Mouse (Mus musculus) ES-Bruce4 (cell line): ENCODE data around the gene Abracl. TPM values are rescaled to one million over a fixed set of nuclear protein-coding genes. Genes with fewer than 3 reads are reported as not detected.

ENCODE experiments used
- H3K27ac ChIP-seq: 2 replicates; pipeline ENCODE4 v1.5.1; 2012; ENCODE audit warnings: low read length, inconsistent platforms; ENCODE audit not compliant: insufficient read depth
- H3K27me3 ChIP-seq: 2 replicates; pipeline ENCODE4 v1.6.1; 2012; ENCODE audit warnings: mild to moderate bottlenecking, low read length, inconsistent platforms; ENCODE audit not compliant: control insufficient read depth, poor library complexity, insufficient read depth, severe bottlenecking
- H3K36me3 ChIP-seq: 2 replicates; pipeline ENCODE4 v1.6.1; 2012; ENCODE audit warnings: inconsistent platforms, mild to moderate bottlenecking, low read length, moderate library complexity; ENCODE audit not compliant: control insufficient read depth, poor library complexity, insufficient read depth, severe bottlenecking
- H3K4me1 ChIP-seq: one replicate; pipeline ENCODE4 v1.8.1; 2011; ENCODE audit warnings: low read length; ENCODE audit not compliant: control insufficient read depth, insufficient read depth
- H3K4me3 ChIP-seq: 2 replicates; pipeline ENCODE4 v1.5.1; 2011; ENCODE audit warnings: low read depth, mild to moderate bottlenecking, low read length
- H3K9ac ChIP-seq: 2 replicates; pipeline ENCODE4 v1.6.1; 2012; ENCODE audit warnings: low read depth, mild to moderate bottlenecking, inconsistent platforms; ENCODE audit not compliant: poor library complexity, severe bottlenecking
- H3K9me3 ChIP-seq: replicated peaks from 2 replicates; pipeline ENCODE4 v1.6.1; 2012; ENCODE audit warnings: mild to moderate bottlenecking, low read length, inconsistent platforms; ENCODE audit not compliant: control insufficient read depth, poor library complexity, insufficient read depth, severe bottlenecking
- CTCF ChIP-seq: IDR thresholded peaks from one replicate; pipeline ENCODE4 v1.8.1; 2011; ENCODE audit warnings: low read depth, low read length
- EP300 ChIP-seq: IDR thresholded peaks from 2 replicates; pipeline ENCODE4 v1.6.1; 2011; ENCODE audit warnings: low read depth, low read length; ENCODE audit not compliant: insufficient read depth
- POLR2A ChIP-seq: IDR thresholded peaks from one replicate; pipeline ENCODE4 v1.8.1; 2011; ENCODE audit warnings: low read length; ENCODE audit not compliant: insufficient read depth
- polyA plus RNA-seq: library from polyadenylated mRNA; stranded (reverse); fragments of >200 nt; gene quantifications from 2 replicates; pipeline ENCODE4 v1.2.4, GENCODE M21; 2011; ENCODE audit warnings: low read depth; ENCODE audit not compliant: missing spikeins, insufficient read depth, insufficient read length

The Abracl gene
- polyA plus RNA-seq, 1 experiment, result 58.5 TPM

DNA sequence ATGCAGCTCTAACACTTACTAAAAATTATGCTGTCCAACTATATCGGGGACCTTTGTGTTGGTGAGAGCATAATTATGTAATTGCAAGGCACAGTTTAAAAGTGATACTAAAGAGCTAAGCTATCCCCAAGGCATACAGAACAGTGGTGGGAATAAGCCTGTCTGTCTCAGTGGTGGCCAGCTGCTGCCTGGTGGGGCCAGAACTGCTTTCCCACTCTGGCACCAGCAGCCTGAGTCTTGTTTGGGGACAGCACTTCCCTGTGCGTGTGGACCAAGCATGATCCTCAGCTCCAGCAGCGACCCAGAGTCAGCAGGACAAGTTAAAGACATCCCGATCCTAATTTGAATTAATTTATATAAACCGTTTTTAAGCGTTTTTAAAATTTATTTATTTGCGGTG, 2.6 kb downstream of the Abracl start:
- H3K9me3 ChIP-seq, result peaks cover 11% of the 10 kb centered on the region
- no peak overlapping the region for H3K4me3 ChIP-seq
- TF ChIP-seq POLR2A (no peak), CTCF (no peak), EP300 (no peak)
- H3K4me1 ChIP-seq, result no peaks in the 10 kb centered on the region
- H3K27me3 ChIP-seq, result no peaks in the 10 kb centered on the region
- no peaks in the 10 kb centered on the region for H3K36me3 ChIP-seq
- H3K9ac ChIP-seq, result no peak overlapping the region
- H3K27ac ChIP-seq, result no peak overlapping the region

DNA sequence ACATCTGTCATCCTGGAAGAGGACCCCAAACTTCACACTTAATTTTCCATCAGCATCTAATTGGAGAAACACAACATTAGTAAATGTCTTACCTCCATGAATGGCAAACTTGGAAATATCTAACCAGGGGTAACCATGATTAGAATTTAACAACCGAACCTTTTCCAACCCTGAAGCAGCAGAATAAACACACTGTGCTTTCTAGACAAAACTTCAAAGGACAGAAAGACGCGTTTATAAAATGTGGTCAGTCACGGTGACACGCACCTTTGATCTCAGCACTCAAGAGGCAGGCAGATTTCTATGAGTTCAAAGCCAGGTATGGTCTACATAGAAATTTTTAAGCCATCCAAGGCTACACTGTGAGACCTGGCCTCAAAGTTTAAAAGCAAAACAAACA, 11.3 kb downstream of the Abracl start:
- Histone ChIP-seq H3K27ac (no peak overlapping the region), H3K9ac (no peak overlapping the region), H3K9me3 (no peaks in the 10 kb centered on the region), H3K36me3 (no peaks in the 10 kb centered on the region), H3K27me3 (no peaks in the 10 kb centered on the region), H3K4me3 (no peak overlapping the region), H3K4me1 (no peaks in the 10 kb centered on the region)
- TF ChIP-seq EP300 (no peak), CTCF (no peak), POLR2A (no peak)

DNA sequence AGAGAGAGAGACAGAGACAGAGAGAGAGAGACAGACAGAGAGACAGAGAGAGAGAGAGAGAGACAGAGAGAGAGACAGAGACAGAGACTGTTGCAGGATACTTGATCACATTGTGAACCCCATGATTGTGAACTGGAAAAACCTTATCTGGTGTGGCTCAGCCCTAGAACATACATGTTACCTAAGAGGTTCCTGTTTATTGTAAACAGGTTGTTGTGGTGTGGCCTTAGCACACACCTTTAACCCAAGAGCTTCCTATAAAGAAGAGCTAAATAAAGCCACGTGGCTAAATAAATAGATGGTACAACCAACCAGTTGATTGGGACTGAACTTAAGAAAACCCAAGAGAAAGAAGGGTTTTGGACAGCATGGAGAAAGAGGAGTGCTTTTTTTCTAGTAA, 13.3 kb downstream of the Abracl start:
- H3K4me1 ChIP-seq, result no peaks in the 10 kb centered on the region
- no peak overlapping the region for H3K9ac ChIP-seq
- H3K9me3 ChIP-seq, result no peaks in the 10 kb centered on the region
- H3K27ac ChIP-seq, result no peak overlapping the region
- TF ChIP-seq CTCF (no peak), POLR2A (no peak), EP300 (no peak)
- no peaks in the 10 kb centered on the region for H3K27me3 ChIP-seq
- no peaks in the 10 kb centered on the region for H3K36me3 ChIP-seq
- no peak overlapping the region for H3K4me3 ChIP-seq

DNA sequence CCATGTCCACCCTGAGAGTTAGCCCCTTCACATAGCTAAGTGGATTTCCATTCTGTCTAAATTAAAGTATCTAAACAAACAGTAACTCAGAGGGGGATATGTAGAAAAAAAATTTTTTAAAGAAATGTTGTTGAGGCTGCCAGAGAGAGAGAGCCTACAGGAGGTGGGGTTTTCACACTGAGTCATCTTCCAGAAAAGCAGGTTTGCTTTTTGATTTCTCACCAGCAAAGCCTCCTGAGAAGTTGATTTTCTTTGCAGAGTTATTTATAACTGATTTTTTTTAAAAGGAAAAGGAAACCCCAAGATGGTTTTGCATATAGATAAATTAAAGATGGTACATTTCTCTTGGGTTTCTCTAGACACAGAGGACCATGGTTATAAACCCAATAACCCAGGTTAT, 15.0 kb downstream of the Abracl start:
- Histone ChIP-seq H3K36me3 (no peaks in the 10 kb centered on the region), H3K9me3 (no peaks in the 10 kb centered on the region), H3K4me3 (no peak overlapping the region), H3K27ac (no peak overlapping the region), H3K4me1 (peaks cover 2% of the 10 kb centered on the region), H3K27me3 (no peaks in the 10 kb centered on the region), H3K9ac (no peak overlapping the region)
- TF ChIP-seq POLR2A (no peak), EP300 (no peak), CTCF (no peak)

DNA sequence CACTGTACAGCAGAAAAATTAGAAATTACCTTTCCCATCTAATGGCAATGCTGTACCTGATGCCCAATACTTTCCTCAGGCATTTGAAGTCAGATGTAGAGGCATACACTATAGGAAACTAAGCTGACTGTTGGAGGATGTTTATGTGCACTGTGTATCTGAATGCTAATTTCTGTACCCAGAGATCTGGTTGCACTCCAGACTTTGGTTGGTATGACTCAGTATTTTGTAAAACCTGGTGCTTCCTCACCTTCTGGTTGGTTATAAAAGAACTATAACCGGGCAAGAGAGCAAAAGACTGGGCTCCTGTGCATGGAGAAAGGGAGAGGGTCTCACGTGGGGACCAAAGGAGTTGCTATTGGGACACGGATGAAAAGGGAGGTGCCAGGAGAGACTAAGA, 15.8 kb downstream of the Abracl start:
- H3K9ac ChIP-seq, result no peak overlapping the region

DNA sequence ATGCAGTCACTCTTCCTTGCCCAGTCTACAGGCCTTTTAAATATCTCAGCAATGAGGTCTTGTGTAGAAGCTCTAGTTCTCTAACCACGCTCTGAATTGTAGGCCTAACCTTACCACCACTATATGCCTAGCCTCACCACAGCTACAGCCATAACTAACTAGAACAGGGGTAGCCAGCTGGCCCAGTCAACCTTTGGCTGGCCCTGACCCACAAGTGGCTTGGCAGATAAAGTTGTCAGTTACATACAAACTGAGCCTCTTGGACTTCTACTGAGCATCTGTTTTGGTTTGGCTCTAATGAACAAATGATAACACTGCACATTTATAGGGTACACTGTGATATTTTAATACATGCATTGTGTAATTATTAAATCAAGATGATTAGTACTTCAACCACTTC, 16.3 kb downstream of the Abracl start:
- no peaks in the 10 kb centered on the region for H3K27me3 ChIP-seq
- H3K36me3 ChIP-seq, result no peaks in the 10 kb centered on the region
- no peak overlapping the region for H3K27ac ChIP-seq
- no peaks in the 10 kb centered on the region for H3K9me3 ChIP-seq
- H3K9ac ChIP-seq, result no peak overlapping the region
- TF ChIP-seq CTCF, result no peak
- no peak for TF ChIP-seq EP300
- TF ChIP-seq POLR2A, result no peak
- H3K4me3 ChIP-seq, result no peak overlapping the region
- peaks cover 2% of the 10 kb centered on the region for H3K4me1 ChIP-seq

More for the DNA sequence above, 15.8 kb downstream of the Abracl start:
- no peaks in the 10 kb centered on the region for H3K27me3 ChIP-seq
- H3K4me1 ChIP-seq, result peaks cover 2% of the 10 kb centered on the region
- no peak overlapping the region for H3K4me3 ChIP-seq
- H3K9me3 ChIP-seq, result no peaks in the 10 kb centered on the region
- no peak for TF ChIP-seq CTCF
- TF ChIP-seq EP300, result no peak
- no peak for TF ChIP-seq POLR2A
- H3K36me3 ChIP-seq, result no peaks in the 10 kb centered on the region
- no peak overlapping the region for H3K27ac ChIP-seq
